Mouse (Mus musculus) spleen, adult 2 months (tissue): ENCODE measurements around the gene Apc2.
"Not testable (repeated sequence)": the region's sequence is repeated elsewhere in the genome, so short reads cannot be mapped to it uniquely, and the experiment has no call there.

Source experiments
- CTCF ChIP-seq: fragments of 200-500 bp; IDR thresholded peaks from 2 replicates; pipeline ENCODE4 v1.5.1; 2011; ENCODE audit warnings: mild to moderate bottlenecking, inconsistent platforms; ENCODE audit not compliant: insufficient read depth, insufficient read length, insufficient replicate concordance; ENCODE audit errors: extremely low read depth
- POLR2A ChIP-seq: fragments of 200-500 bp; IDR thresholded peaks from 2 replicates; pipeline ENCODE4 v1.6.1; 2011; ENCODE audit warnings: low read depth, low read length, inconsistent platforms

DNA sequence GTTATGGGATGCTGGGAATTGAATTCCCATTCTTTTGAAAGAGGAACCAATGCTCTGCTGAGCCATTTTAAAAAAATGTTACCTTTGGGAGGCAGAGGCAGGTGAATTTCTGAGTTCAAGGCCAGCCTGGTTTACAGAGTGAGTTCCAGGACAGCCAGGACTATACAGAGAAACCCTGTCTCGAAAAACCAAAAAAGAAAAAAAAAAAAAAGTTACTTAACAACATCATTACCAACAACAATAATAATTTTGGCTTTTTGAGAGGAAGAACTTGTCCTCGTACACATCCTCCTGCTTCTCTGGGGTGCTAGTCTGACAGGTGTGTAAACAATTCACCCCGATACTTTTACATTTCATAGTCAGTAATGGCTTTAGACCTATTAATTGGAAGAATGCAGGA is 47.3 kb upstream of the Apc2 start:
- not testable (repeated sequence) for TF ChIP-seq POLR2A, CTCF
